Mouse (Mus musculus): Measurements from ENCODE around the gene Slfn9. TPM values are rescaled to one million over a fixed set of nuclear protein-coding genes. Genes with fewer than 3 reads are reported as not detected.
"Not testable (repeated sequence)": the region's sequence is repeated elsewhere in the genome, so short reads cannot be mapped to it uniquely, and the experiment has no call there.

Slfn9 gene
- polyA plus RNA-seq, 1 experiment: 0.61 TPM

DNA sequence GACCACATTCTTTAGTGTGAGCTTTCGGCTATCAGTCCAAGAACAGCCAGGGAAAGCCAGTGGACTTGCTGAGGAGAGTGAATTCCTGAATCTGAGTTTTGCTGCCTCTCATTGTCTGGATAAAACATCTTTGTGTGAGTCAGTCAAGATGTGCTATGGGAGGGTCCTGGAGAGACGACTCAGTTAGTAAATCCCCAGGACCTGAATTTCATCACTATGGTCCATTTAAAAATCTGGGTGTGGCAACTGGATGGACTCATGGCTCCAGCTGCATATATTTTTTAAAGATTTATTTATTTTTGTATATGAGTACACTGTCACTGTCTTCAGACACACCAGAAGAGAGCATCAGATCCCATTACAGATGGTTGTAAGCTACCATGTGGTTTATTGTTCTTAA is 46.0 kb downstream of the Slfn9 start:
- H3K4me1 ChIP-seq (ENCODE audit: control insufficient read depth, insufficient read depth, insufficient read length, low read length): no peaks in the 10 kb centered on the region
- WGBS: 35% methylated on average over 2 of the region's 2 CpGs

DNA sequence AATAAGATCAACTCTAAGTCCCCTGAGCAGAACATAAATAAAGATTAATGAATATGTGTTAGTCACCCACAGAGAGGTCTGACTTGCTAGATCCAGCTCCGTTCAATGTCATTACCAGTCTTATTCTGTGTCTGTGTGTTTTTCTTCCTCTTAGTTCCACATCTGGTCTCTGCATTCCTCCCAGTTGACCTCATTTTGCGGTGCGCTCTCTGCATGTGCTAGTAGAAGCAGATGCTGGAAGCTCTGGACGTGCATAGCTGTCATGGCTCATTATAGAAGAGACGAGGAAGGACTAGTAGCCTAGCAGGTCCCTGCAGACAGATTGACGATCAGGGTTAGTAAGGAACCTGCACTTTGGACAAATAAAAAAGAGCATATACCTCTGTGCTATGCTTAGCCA is 48.3 kb downstream of the Slfn9 start:
- Histone ChIP-seq H3K27ac (ENCODE audit: insufficient read depth, low read depth, low read length) (no peak overlapping the region), H3K36me3 (ENCODE audit: control insufficient read depth, insufficient read depth, low read length) (no peaks in the 10 kb centered on the region), H3K27me3 (ENCODE audit: control insufficient read depth, insufficient read depth, low read length) (no peaks in the 10 kb centered on the region), H3K4me3 (ENCODE audit: low read depth, low read length) (no peak overlapping the region), H3K4me1 (ENCODE audit: control insufficient read depth, insufficient read depth, insufficient read length, low read length) (no peaks in the 10 kb centered on the region)
- 59% methylated on average over 6 of the region's 6 CpGs for WGBS
- TF ChIP-seq POLR2A (IDR thresholded peaks at IDR 0.05; ENCODE audit: low read depth, low read length) (no peak), CTCF (IDR thresholded peaks at IDR 0.05; ENCODE audit: extremely low read depth, insufficient read length, insufficient replicate concordance, low read depth, low read length) (no peak)

More for the DNA sequence above, 46.0 kb downstream of the Slfn9 start:
- TF ChIP-seq CTCF (IDR thresholded peaks at IDR 0.05; ENCODE audit: extremely low read depth, insufficient read length, insufficient replicate concordance, low read depth, low read length) (no peak), POLR2A (IDR thresholded peaks at IDR 0.05; ENCODE audit: low read depth, low read length) (no peak)
- Histone ChIP-seq H3K36me3 (ENCODE audit: control insufficient read depth, insufficient read depth, low read length) (no peaks in the 10 kb centered on the region), H3K27me3 (ENCODE audit: control insufficient read depth, insufficient read depth, low read length) (no peaks in the 10 kb centered on the region; the same call in 1 of the 2 replicates), H3K27ac (ENCODE audit: insufficient read depth, low read depth, low read length) (no peak overlapping the region), H3K4me3 (ENCODE audit: low read depth, low read length) (no peak overlapping the region)

DNA sequence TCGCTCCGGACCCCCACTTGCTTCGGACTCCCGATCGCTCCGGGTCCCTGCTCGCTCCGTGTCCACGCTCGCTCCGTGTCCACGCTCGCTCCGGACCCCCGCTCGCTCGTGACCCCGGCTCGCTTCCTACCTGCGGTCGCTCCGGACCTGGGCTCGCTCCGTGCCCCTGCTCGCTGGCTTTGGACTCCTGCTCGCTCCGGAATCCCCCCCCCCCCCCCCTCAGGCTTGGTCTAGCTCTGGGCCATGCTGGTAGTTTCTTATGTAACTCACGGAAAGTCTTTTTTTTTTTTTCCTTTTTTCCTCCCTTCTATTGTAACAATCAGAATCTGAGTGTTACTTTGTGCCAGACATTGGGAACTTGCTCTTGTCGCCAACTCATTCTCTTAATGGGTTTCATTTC is 58.4 kb downstream of the Slfn9 start:
- Histone ChIP-seq H3K27me3 (ENCODE audit: control insufficient read depth, insufficient read depth, low read length) (peaks cover 57% of the 10 kb centered on the region), H3K27ac (ENCODE audit: insufficient read depth, low read depth, low read length) (no peak overlapping the region), H3K4me3 (ENCODE audit: low read depth, low read length) (peak overlapping the region; percentile 61), H3K36me3 (ENCODE audit: control insufficient read depth, insufficient read depth, low read length) (no peaks in the 10 kb centered on the region), H3K4me1 (ENCODE audit: control insufficient read depth, insufficient read depth, insufficient read length, low read length) (peaks cover 4% of the 10 kb centered on the region; the same call in 1 of the 2 replicates)
- TF ChIP-seq POLR2A (IDR thresholded peaks at IDR 0.05; ENCODE audit: low read depth, low read length) (no peak), CTCF (IDR thresholded peaks at IDR 0.05; ENCODE audit: extremely low read depth, insufficient read length, insufficient replicate concordance, low read depth, low read length) (no peak)
- WGBS: 1% methylated on average over 29 of the region's 29 CpGs

DNA sequence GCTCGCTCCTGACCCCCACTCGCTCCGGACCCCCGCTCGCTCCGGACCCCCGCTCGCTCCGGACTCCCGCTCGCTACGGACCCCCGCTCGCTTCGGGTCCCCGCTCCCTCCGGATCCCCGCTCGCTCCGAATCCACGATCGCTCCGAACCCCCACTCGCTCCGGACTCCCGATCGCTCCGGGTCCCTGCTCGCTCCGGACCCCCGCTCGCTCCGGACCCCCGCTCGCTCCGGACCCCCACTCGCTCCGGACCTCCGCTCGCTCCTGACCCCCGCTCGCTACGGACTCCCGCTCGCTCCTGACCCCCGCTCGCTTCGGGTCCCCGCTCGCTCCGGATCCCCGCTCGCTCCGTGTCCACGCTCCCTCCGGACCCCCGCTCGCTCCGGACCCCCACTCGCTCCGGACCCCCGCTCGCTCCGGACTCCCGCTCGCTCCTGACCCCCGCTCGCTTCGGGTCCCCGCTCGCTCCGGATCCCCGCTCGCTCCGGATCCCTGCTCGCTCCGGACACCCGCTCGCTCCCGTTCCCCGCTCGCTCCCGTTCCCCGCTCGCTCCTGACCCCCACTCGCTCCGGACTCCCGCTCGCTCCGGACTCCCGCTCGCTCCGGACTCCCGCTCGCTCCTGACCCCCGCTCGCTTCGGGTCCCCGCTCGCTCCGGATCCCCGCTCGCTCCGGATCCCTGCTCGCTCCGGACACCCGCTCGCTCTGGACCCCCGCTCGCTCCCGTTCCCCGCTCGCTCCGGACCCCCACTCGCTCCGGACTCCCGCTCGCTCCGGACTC is 59.8 kb downstream of the Slfn9 start:
- peaks cover 56% of the 10 kb centered on the region for H3K27me3 ChIP-seq (ENCODE audit: control insufficient read depth, insufficient read depth, low read length)
- H3K4me1 ChIP-seq (ENCODE audit: control insufficient read depth, insufficient read depth, insufficient read length, low read length); H3K36me3 ChIP-seq (ENCODE audit: control insufficient read depth, insufficient read depth, low read length); H3K27ac ChIP-seq (ENCODE audit: insufficient read depth, low read depth, low read length): not testable (repeated sequence)
- 3% methylated on average over 116 of the region's 119 CpGs for WGBS
- H3K4me3 ChIP-seq (ENCODE audit: low read depth, low read length): peak overlapping the region; percentile 61

DNA sequence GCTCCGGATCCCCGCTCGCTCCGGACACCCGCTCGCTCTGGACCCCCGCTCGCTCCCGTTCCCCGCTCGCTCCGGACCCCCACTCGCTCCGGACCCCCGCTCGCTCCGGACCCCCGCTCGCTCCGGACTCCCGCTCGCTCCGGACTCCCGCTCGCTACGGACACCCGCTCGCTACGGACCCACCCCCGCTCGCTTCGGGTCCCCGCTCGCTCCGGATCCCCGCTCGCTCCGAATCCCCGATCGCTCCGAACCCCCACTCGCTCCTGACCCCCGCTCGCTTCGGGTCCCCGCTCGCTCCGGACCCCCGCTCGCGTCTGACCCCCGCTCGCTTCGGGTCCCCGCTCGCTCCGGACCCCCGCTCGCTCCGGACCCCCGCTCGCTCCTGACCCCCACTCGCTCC is 60.5 kb downstream of the Slfn9 start:
- H3K27me3 ChIP-seq (ENCODE audit: control insufficient read depth, insufficient read depth, low read length): peaks cover 49% of the 10 kb centered on the region
- H3K4me1 ChIP-seq (ENCODE audit: control insufficient read depth, insufficient read depth, insufficient read length, low read length); H3K27ac ChIP-seq (ENCODE audit: insufficient read depth, low read depth, low read length); H3K36me3 ChIP-seq (ENCODE audit: control insufficient read depth, insufficient read depth, low read length): not testable (repeated sequence)
- H3K4me3 ChIP-seq (ENCODE audit: low read depth, low read length): peak overlapping the region; percentile 61
- WGBS: 4% methylated on average over 60 of the region's 63 CpGs

DNA sequence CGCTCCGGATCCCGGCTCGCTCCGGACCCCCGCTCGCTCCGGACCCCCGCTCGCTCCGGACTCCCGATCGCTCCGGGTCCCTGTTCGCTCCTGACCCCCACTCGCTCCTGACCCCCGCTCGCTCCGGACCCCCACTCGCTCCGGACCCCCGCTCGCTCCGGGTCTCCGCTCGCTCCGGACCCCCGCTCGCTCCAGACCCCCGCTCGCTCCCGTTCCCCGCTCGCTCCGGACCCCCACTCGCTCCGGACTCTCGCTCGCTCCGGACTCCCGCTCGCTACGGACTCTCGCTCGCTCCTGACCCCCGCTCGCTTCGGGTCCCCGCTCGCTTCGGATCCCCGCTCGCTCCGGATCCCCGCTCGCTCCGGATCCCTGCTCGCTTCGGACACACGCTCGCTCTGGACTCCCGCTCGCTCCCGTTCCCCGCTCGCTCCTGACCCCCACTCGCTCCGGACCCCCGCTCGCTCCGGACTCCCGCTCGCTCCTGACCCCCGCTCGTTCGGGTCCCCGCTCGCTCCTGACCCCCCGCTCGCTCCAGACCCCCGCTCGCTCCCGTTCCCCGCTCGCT is 61.2 kb downstream of the Slfn9 start:
- Histone ChIP-seq H3K27me3 (ENCODE audit: control insufficient read depth, insufficient read depth, low read length) (peaks cover 44% of the 10 kb centered on the region), H3K4me3 (ENCODE audit: low read depth, low read length) (0 out of 2 replicates have a peak overlapping the region, but pooled peaks have one; percentile 25)
- H3K4me1 ChIP-seq (ENCODE audit: control insufficient read depth, insufficient read depth, insufficient read length, low read length); H3K27ac ChIP-seq (ENCODE audit: insufficient read depth, low read depth, low read length); H3K36me3 ChIP-seq (ENCODE audit: control insufficient read depth, insufficient read depth, low read length): not testable (repeated sequence)
- 6% methylated on average over 77 of the region's 85 CpGs for WGBS

DNA sequence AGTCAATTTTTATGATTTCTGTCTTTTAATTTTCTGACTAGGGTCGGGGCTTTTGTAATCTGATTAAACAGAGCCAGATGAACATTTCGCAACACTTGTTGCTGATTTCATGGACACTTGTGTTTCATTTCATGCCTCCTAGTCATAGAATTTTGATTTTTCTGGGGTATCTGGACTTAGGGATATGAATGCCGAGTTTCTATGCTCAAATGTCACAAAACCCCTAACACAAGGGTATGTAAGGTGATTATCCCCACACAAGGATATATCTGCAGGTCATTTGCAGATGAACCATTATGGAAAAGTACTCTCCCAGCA is 62.0 kb downstream of the Slfn9 start:
- WGBS: 26% methylated on average over 3 of the region's 3 CpGs
- Histone ChIP-seq H3K27me3 (ENCODE audit: control insufficient read depth, insufficient read depth, low read length) (peaks cover 42% of the 10 kb centered on the region), H3K4me3 (ENCODE audit: low read depth, low read length) (no peak overlapping the region), H3K27ac (ENCODE audit: insufficient read depth, low read depth, low read length) (no peak overlapping the region), H3K4me1 (ENCODE audit: control insufficient read depth, insufficient read depth, insufficient read length, low read length) (peaks cover 4% of the 10 kb centered on the region; the same call in 1 of the 2 replicates), H3K36me3 (ENCODE audit: control insufficient read depth, insufficient read depth, low read length) (no peaks in the 10 kb centered on the region)
- TF ChIP-seq POLR2A (IDR thresholded peaks at IDR 0.05; ENCODE audit: low read depth, low read length) (no peak), CTCF (IDR thresholded peaks at IDR 0.05; ENCODE audit: extremely low read depth, insufficient read length, insufficient replicate concordance, low read depth, low read length) (no peak)
